Comparison of ENCODE assay signal across 8 mouse cellular contexts in the genomic region with DNA sequence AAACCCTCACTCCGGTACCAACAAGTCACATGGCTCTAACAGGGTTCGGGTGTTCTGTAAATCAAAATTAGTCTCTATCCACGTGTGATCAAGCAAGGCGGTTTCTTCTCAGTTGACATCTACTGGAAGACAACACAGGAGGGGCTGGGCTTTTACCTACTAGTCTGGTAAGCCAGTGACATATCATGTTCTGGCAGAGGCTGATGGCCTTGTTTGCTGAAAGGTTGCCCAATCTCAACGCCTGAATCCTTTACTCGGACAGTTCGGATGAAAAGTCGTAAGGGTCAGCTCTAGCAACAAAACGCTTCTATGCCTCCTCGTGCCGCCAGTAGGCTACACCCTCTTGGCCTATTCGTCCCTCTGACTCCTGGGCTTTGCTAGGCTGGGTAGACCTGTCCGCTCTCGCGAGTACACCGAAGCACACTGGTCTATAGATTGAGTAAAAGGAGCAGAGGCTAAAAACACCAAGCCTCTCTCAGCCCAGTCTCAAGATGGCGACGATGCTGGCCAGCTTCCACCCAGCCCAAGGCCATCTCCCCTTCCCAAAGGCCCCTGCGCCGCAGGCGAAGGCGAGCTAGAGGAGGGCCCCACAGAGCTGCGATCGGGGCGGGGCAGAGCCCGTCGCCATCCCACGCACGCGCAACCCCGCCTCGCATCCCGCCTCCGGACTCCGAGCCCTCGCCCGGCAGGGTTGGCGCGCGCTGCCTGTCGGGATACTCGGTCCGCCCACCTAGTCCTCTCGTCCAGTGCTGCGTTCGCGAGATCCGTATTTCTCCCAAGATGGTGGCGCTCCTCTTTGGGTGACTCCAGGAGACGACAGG. TPM values are rescaled to one million over a fixed set of nuclear protein-coding genes. Genes with fewer than 3 reads are reported as not detected.
DNase-seq lines count a peak whose midpoint lies in the region; ATAC-seq and TF ChIP-seq lines count a peak whose summit lies in the region.

A gene (plus strand): TSS at position 706 of the 821 bp plus-strand sequence.

- peak within 1 kb of the TSS; percentile 65 for H3K4me2 ChIP-seq in forebrain, embryonic 15.5 days (replicated peaks)

- H3K27ac ChIP-seq in ES-E14 (ENCODE audit: insufficient read depth, low read depth, low read length, poor library complexity, severe bottlenecking) = peak within 1 kb of the TSS; percentile 91
- peak within 1 kb of the TSS; percentile 99 for H3K27ac ChIP-seq in forebrain, embryonic 15.5 days (replicated peaks)
- peak within 1 kb of the TSS; percentile 90 for H3K27ac ChIP-seq in thymus, adult 2 months (ENCODE audit: control insufficient read depth, insufficient read depth, low read length)

- ATAC-seq in forebrain, embryonic 15.5 days (replicated peaks) = peak; percentile 98
- ATAC-seq in neutrophil, adult 5-6 weeks (ENCODE audit: extremely low read depth, insufficient number of reproducible peaks, low FRiP score, poor library complexity, severe bottlenecking) = peak; percentile 86

- TF ChIP-seq CTCF in lung, adult 2 months (IDR thresholded peaks at IDR 0.05; ENCODE audit: insufficient read depth, low read length) = 0 out of 2 replicates have a peak, but pooled peaks have one; percentile 15
- TF ChIP-seq CTCF in thymus, adult 2 months (IDR thresholded peaks at IDR 0.05; ENCODE audit: borderline replicate concordance, control insufficient read depth, extremely low read depth, insufficient read depth, low read length, poor library complexity) = no peak

- no peaks in the 10 kb centered on the region for H3K36me3 ChIP-seq in ES-E14 (ENCODE audit: control insufficient read depth, insufficient read depth, low read length, poor library complexity, severe bottlenecking)
- no peaks in the 10 kb centered on the region for H3K36me3 ChIP-seq in forebrain, embryonic 15.5 days
- no peaks in the 10 kb centered on the region for H3K36me3 ChIP-seq in thymus, adult 2 months (ENCODE audit: control insufficient read depth, insufficient read depth, low read length)

- peak within 1 kb of the TSS; percentile 98 for H3K9ac ChIP-seq in ES-E14 (ENCODE audit: insufficient read depth, low read depth, low read length, poor library complexity, severe bottlenecking)
- peak within 1 kb of the TSS; percentile 92 for H3K9ac ChIP-seq in forebrain, embryonic 15.5 days (replicated peaks)

- intact Hi-C loops in heart, postnatal 25 days (cut with DNase I) = loop anchor here (10.0 kb wide), 1 partner anchor 47 kb away; no protein-coding TSS in a partner anchor

- H3K27me3 ChIP-seq in forebrain, embryonic 15.5 days = no peaks in the 10 kb centered on the region
- H3K27me3 ChIP-seq in thymus, adult 2 months (ENCODE audit: control insufficient read depth, insufficient read depth, low read length) = no peaks in the 10 kb centered on the region

- H3K4me3 ChIP-seq in ES-E14 (ENCODE audit: insufficient read depth in 1 of 2, low read depth in 1 of 2, low read length in 2 of 2, poor library complexity in 1 of 2, severe bottlenecking in 1 of 2) = peak within 1 kb of the TSS; percentile 92 to 94
- H3K4me3 ChIP-seq in forebrain, embryonic 15.5 days = peak within 1 kb of the TSS; percentile 80
- H3K4me3 ChIP-seq in lung, adult 2 months (replicated peaks; ENCODE audit: extremely low read depth, low read depth, low read length) = peak within 1 kb of the TSS; percentile 98
- H3K4me3 ChIP-seq in thymus, adult 2 months (ENCODE audit: control insufficient read depth, insufficient read depth, low read length) = peak within 1 kb of the TSS; percentile 59

- peaks cover 0 to 2% of the 10 kb centered on the region in 2 experiments; a peak in 1 of 4 replicates for H3K4me1 ChIP-seq in ES-E14 (ENCODE audit: control insufficient read depth in 2 of 2, insufficient read depth in 2 of 2, low read length in 2 of 2, poor library complexity in 1 of 2)
- peaks cover 16% of the 10 kb centered on the region for H3K4me1 ChIP-seq in forebrain, embryonic 15.5 days
- peaks cover 5% of the 10 kb centered on the region for H3K4me1 ChIP-seq in lung, adult 2 months (ENCODE audit: control insufficient read depth, insufficient read depth, low read length)
- H3K4me1 ChIP-seq in thymus, adult 2 months (replicated peaks; ENCODE audit: control insufficient read depth, insufficient read depth, low read length) = no peaks in the 10 kb centered on the region

- peak; percentile 91 for DNase-seq in ES-E14 (ENCODE audit: low read depth, low spot score)
- peak; percentile 99 for DNase-seq in cerebellum, adult 11-12 months
- DNase-seq in heart, postnatal 25 days (ENCODE audit: low spot score) = peak; percentile 97
- DNase-seq in layer of hippocampus, adult 18-20 months (ENCODE audit: low spot score in 2 of 2) = peak; percentile 97 to 98
- DNase-seq in lung, adult 2 months = peak; percentile 95
- DNase-seq in thymus, adult 2 months = peak; percentile 95

- no peaks in the 10 kb centered on the region for H3K9me3 ChIP-seq in ES-E14 (ENCODE audit: control insufficient read depth, insufficient read depth, low read depth, low read length)
- H3K9me3 ChIP-seq in forebrain, embryonic 15.5 days = no peaks in the 10 kb centered on the region

- 1% methylated on average over 50 of the region's 50 CpGs for WGBS in forebrain, embryonic 15.5 days
- WGBS in lung, adult 2 months = under 1% methylated on average over 50 of the region's 50 CpGs
- WGBS in thymus, adult 2 months = under 1% methylated on average over 50 of the region's 50 CpGs

- TF ChIP-seq POLR2A in lung, adult 2 months (IDR thresholded peaks at IDR 0.05; ENCODE audit: borderline replicate concordance, extremely low read depth, low read depth, low read length) = peak; percentile 80; the same call in 1 of the 2 replicates
- peak; percentile 83 for TF ChIP-seq POLR2A in thymus, adult 2 months (IDR thresholded peaks at IDR 0.05; ENCODE audit: control insufficient read depth, extremely low read depth, insufficient read depth, low read length, poor library complexity)

- in situ Hi-C loops in ES-E14 (cut with MboI; ENCODE audit: low sequenced_read_pairs in 2 of 2, unreplicated experiment in 2 of 2) = no loop called here

TF ChIP-seq in ES-E14, 5 proteins besides CTCF, POLR2A, EP300 and RAD21:
- TF ChIP-seq ZNF384 (IDR thresholded peaks at IDR 0.05; ENCODE audit: low read depth, low read length) = no peak
- TF ChIP-seq CHD2 (IDR thresholded peaks at IDR 0.05; ENCODE audit: low read depth, low read length) = peak; percentile 82; the same call in 1 of the 2 replicates
- TF ChIP-seq ZC3H11A (IDR thresholded peaks at IDR 0.05; ENCODE audit: borderline replicate concordance, low read depth, low read length) = no peak
- no peak for TF ChIP-seq MAFK (IDR thresholded peaks at IDR 0.05; ENCODE audit: insufficient read depth, low read depth, low read length)
- peak; percentile 20; the same call in 1 of the 2 replicates for TF ChIP-seq HCFC1 (IDR thresholded peaks at IDR 0.05; ENCODE audit: borderline replicate concordance, insufficient read depth, low read length)

RNA-seq across cellular contexts. Expression of the gene that starts here (rescaled TPM):
- 119 and 168 TPM in 2 replicates for total RNA-seq in ES-E14 (2012; rRNA removed)
- 190 and 201 TPM in 2 replicates for polyA plus RNA-seq in forebrain, embryonic 15.5 days (2015; fragmentation: Nextera tagmentation; extraction: Ambion mirVana)
- 100 to 1,000 TPM; 117 to 132 TPM for total RNA-seq in heart, postnatal 25 days (2021)
- 100 to 1,000 TPM; 129 to 134 TPM for total RNA-seq in layer of hippocampus, adult 18-20 months (2021)
- polyA plus RNA-seq in lung, adult 2 months (2012; rRNA removed) = 87.0 and 121 TPM in 2 replicates
- 103 and 104 TPM in 2 replicates for total RNA-seq in neutrophil, adult 5-6 weeks (2017)
- polyA plus RNA-seq in thymus, adult 2 months (2012; rRNA removed) = 100 and 134 TPM in 2 replicates

Comparison
In these comparisons a context has a peak if more than half of its experiments do, and no peak if none do; other contexts are left out.
1. Peak in every context shown above with its lines: DNase-seq, ATAC-seq, H3K4me3 ChIP-seq and H3K27ac ChIP-seq.